Mouse (Mus musculus) MEL (cell line): ENCODE results near the gene Itpkc. TPM values are rescaled to one million over a fixed set of nuclear protein-coding genes. Genes with fewer than 3 reads are reported as not detected.

ENCODE experiments used
- DNase-seq: peaks from one replicate; pipeline ENCODE4 v3.0.0; 2011; ENCODE audit warnings: low read depth, low spot score
- H3K27ac ChIP-seq: 2 replicates; pipeline ENCODE4 v1.5.1; 2012; ENCODE audit warnings: low read depth, mild to moderate bottlenecking, control low read depth, low read length, moderate library complexity; ENCODE audit not compliant: control insufficient read depth
- H3K27me3 ChIP-seq, 2 experiments: fragments of 150-350 bp in 1 of 2; sonication (generic) in 1 of 2; 2 replicates each; pipeline ENCODE4 v1.6.1; 2012; ENCODE audit warnings: low read length in 2 of 2, mild to moderate bottlenecking in 2 of 2, improper control_type of control experiment in 1 of 2, moderate library complexity in 1 of 2; ENCODE audit not compliant: insufficient read depth in 2 of 2, control insufficient read depth in 1 of 2
- H3K36me3 ChIP-seq, 2 experiments: 2 replicates each; pipeline ENCODE4 v1.6.1; 2012 to 2014; ENCODE audit warnings: low read length in 2 of 2, improper control_type of control experiment in 1 of 2, inconsistent platforms in 1 of 2, mild to moderate bottlenecking in 1 of 2; ENCODE audit not compliant: insufficient read depth in 2 of 2, control insufficient read depth in 1 of 2
- H3K4me1 ChIP-seq, 2 experiments: fragments of 150-350 bp in 1 of 2; sonication (generic) in 1 of 2; 2 replicates each; pipeline ENCODE4 v1.6.1; 2012; ENCODE audit warnings: low read length in 2 of 2, improper control_type of control experiment in 1 of 2, mild to moderate bottlenecking in 1 of 2; ENCODE audit not compliant: insufficient read depth in 2 of 2, control insufficient read depth in 1 of 2
- H3K4me3 ChIP-seq, 2 experiments: fragments of 150-350 bp in 1 of 2; sonication (generic) in 1 of 2; 2 replicates each; pipeline ENCODE4 v1.5.1; 2012; ENCODE audit warnings: low read depth in 2 of 2, low read length in 2 of 2, mild to moderate bottlenecking in 2 of 2, moderate library complexity in 2 of 2, control low read depth in 1 of 2, improper control_type of control experiment in 1 of 2; ENCODE audit not compliant: control insufficient read depth in 1 of 2, insufficient read depth in 1 of 2
- H3K79me2 ChIP-seq: 2 replicates; pipeline ENCODE4 v1.6.1; 2012; ENCODE audit warnings: mild to moderate bottlenecking, low read length, moderate library complexity; ENCODE audit not compliant: control insufficient read depth, poor library complexity, insufficient read depth
- H3K9ac ChIP-seq: 2 replicates; pipeline ENCODE4 v1.6.1; 2012; ENCODE audit warnings: low read depth, mild to moderate bottlenecking, control low read depth, low read length, moderate library complexity; ENCODE audit not compliant: control insufficient read depth, poor library complexity, severe bottlenecking
- H3K9me3 ChIP-seq: fragments of 150-350 bp; sonication (generic); replicated peaks from 2 replicates; pipeline ENCODE4 v1.6.1; 2012; ENCODE audit warnings: mild to moderate bottlenecking, low read length, improper control_type of control experiment, moderate library complexity; ENCODE audit not compliant: insufficient read depth
- CHD1 ChIP-seq: IDR thresholded peaks from 2 replicates; pipeline ENCODE4 v1.6.1; 2012; ENCODE audit warnings: low read depth, mild to moderate bottlenecking, inconsistent platforms, low read length, improper control_type of control experiment
- CHD2 ChIP-seq: IDR thresholded peaks from 2 replicates; pipeline ENCODE4 v1.6.1; 2011; ENCODE audit warnings: low read length, improper control_type of control experiment
- CTCF ChIP-seq, 3 experiments: IDR thresholded peaks in 2 of 3; conservative IDR thresholded peaks in 1 of 3; 2 replicates each; pipeline ENCODE4 v1.5.1; 2011 to 2012; ENCODE audit warnings: low read length in 3 of 3, low read depth in 2 of 3, mild to moderate bottlenecking in 2 of 3, improper control_type of control experiment in 1 of 3, inconsistent platforms in 1 of 3, mixed read lengths in 1 of 3, moderate library complexity in 1 of 3; ENCODE audit not compliant: control insufficient read depth in 1 of 3, insufficient read depth in 1 of 3, poor library complexity in 1 of 3, severe bottlenecking in 1 of 3
- E2F4 ChIP-seq: IDR thresholded peaks from 2 replicates; pipeline ENCODE4 v1.6.1; 2011; ENCODE audit warnings: low read depth, low read length, improper control_type of control experiment, borderline replicate concordance
- ELF1 ChIP-seq: IDR thresholded peaks from 2 replicates; pipeline ENCODE4 v1.6.1; 2014; ENCODE audit warnings: low read depth, mild to moderate bottlenecking, inconsistent platforms, low read length, improper control_type of control experiment, moderate library complexity
- ETS1 ChIP-seq: IDR thresholded peaks from 2 replicates; pipeline ENCODE4 v1.6.1; 2012; ENCODE audit warnings: low read depth, mild to moderate bottlenecking, inconsistent platforms, low read length, improper control_type of control experiment, moderate library complexity
- GATA1 ChIP-seq: IDR thresholded peaks from 2 replicates; pipeline ENCODE4 v1.6.1; 2011; ENCODE audit warnings: low read depth, low read length, improper control_type of control experiment
- HCFC1 ChIP-seq: IDR thresholded peaks from 2 replicates; pipeline ENCODE4 v1.6.1; 2012; ENCODE audit warnings: low read depth, mild to moderate bottlenecking, inconsistent platforms, low read length, improper control_type of control experiment, moderate library complexity
- JUND ChIP-seq: IDR thresholded peaks from 2 replicates; pipeline ENCODE4 v1.6.1; 2011; ENCODE audit warnings: low read depth, mild to moderate bottlenecking, improper control_type of control experiment, low read length
- MAFK ChIP-seq: IDR thresholded peaks from 2 replicates; pipeline ENCODE4 v1.6.1; 2011; ENCODE audit warnings: low read depth, mild to moderate bottlenecking, low read length, improper control_type of control experiment, borderline replicate concordance
- MAZ ChIP-seq: IDR thresholded peaks from 2 replicates; pipeline ENCODE4 v1.6.1; 2012; ENCODE audit warnings: low read depth, mild to moderate bottlenecking, inconsistent platforms, low read length, improper control_type of control experiment
- MXI1 ChIP-seq: IDR thresholded peaks from 2 replicates; pipeline ENCODE4 v1.6.1; 2011; ENCODE audit warnings: mild to moderate bottlenecking, low read depth, low read length, improper control_type of control experiment
- NELFE ChIP-seq: IDR thresholded peaks from 2 replicates; pipeline ENCODE4 v1.6.1; 2011; ENCODE audit warnings: low read depth, low read length, improper control_type of control experiment
- POLR2A ChIP-seq, 2 experiments: IDR thresholded peaks; 2 replicates each; pipeline ENCODE4 v1.6.1; 2011 to 2012; ENCODE audit warnings: low read length in 2 of 2, mild to moderate bottlenecking in 2 of 2, control low read depth in 1 of 2, improper control_type of control experiment in 1 of 2, low read depth in 1 of 2, moderate library complexity in 1 of 2; ENCODE audit not compliant: control insufficient read depth in 1 of 2, insufficient read depth in 1 of 2, poor library complexity in 1 of 2
- POLR2AphosphoS2 ChIP-seq: IDR thresholded peaks from 2 replicates; pipeline ENCODE4 v1.6.1; 2011; ENCODE audit warnings: low read length, improper control_type of control experiment
- POLR2AphosphoS5 ChIP-seq: IDR thresholded peaks from 2 replicates; pipeline ENCODE4 v1.6.1; 2012; ENCODE audit warnings: low read depth, borderline replicate concordance, mild to moderate bottlenecking, inconsistent platforms, low read length, moderate library complexity, mixed read lengths
- RAD21 ChIP-seq: IDR thresholded peaks from 2 replicates; pipeline ENCODE4 v1.6.1; 2011; ENCODE audit warnings: mild to moderate bottlenecking, low read depth, low read length, improper control_type of control experiment
- TAL1 ChIP-seq: IDR thresholded peaks from 2 replicates; pipeline ENCODE4 v1.6.1; 2012; ENCODE audit warnings: mild to moderate bottlenecking, inconsistent platforms, low read length, moderate library complexity, mixed read lengths
- TBP ChIP-seq: IDR thresholded peaks from 2 replicates; pipeline ENCODE4 v1.8.0; 2011; ENCODE audit warnings: low read depth, low read length, improper control_type of control experiment
- UBTF ChIP-seq: IDR thresholded peaks from 2 replicates; pipeline ENCODE4 v1.6.1; 2012; ENCODE audit warnings: low read depth, mild to moderate bottlenecking, inconsistent platforms, low read length, improper control_type of control experiment, moderate library complexity, borderline replicate concordance; ENCODE audit not compliant: insufficient read depth
- USF1 ChIP-seq: IDR thresholded peaks from 2 replicates; pipeline ENCODE4 v1.6.1; 2014; ENCODE audit warnings: low read depth, mild to moderate bottlenecking, inconsistent platforms, low read length, improper control_type of control experiment, moderate library complexity
- USF2 ChIP-seq, 2 experiments: IDR thresholded peaks; 2 replicates each; pipeline ENCODE4 v1.6.1; 2011 to 2012; ENCODE audit warnings: improper control_type of control experiment in 2 of 2, low read length in 2 of 2, borderline replicate concordance in 1 of 2, inconsistent platforms in 1 of 2, low read depth in 1 of 2, mild to moderate bottlenecking in 1 of 2; ENCODE audit not compliant: insufficient read depth in 1 of 2
- ZC3H11A ChIP-seq: IDR thresholded peaks from 2 replicates; pipeline ENCODE4 v1.6.1; 2012; ENCODE audit warnings: low read depth, mild to moderate bottlenecking, inconsistent platforms, low read length, improper control_type of control experiment
- ZMIZ1 ChIP-seq: IDR thresholded peaks from 2 replicates; pipeline ENCODE4 v1.6.1; 2012; ENCODE audit warnings: low read depth, mild to moderate bottlenecking, inconsistent platforms, low read length, improper control_type of control experiment, moderate library complexity
- polyA plus RNA-seq, 2 experiments: library from polyadenylated mRNA; stranded (reverse) in 1 of 2; unstranded in 1 of 2; fragments of >175 nt in 1 of 2; fragments of >200 nt in 1 of 2; gene quantifications; 2 replicates each; pipeline versions ENCODE4 v1.2.1 to v1.2.4; 2012; ENCODE audit warnings: low replicate concordance in 2 of 2, low read depth in 1 of 2; ENCODE audit not compliant: insufficient read length in 2 of 2, insufficient read depth in 1 of 2, missing spikeins in 1 of 2
- total RNA-seq: library from RNA; depleted of rRNA; stranded (reverse); fragments of 300-350 nt; gene quantifications from 2 replicates; pipeline ENCODE4 v1.2.3, GENCODE M21; 2012

Gene Itpkc
- total and polyA plus RNA-seq, 3 experiments, result 6.3 to 6.8 TPM; not detected in 1

DNA sequence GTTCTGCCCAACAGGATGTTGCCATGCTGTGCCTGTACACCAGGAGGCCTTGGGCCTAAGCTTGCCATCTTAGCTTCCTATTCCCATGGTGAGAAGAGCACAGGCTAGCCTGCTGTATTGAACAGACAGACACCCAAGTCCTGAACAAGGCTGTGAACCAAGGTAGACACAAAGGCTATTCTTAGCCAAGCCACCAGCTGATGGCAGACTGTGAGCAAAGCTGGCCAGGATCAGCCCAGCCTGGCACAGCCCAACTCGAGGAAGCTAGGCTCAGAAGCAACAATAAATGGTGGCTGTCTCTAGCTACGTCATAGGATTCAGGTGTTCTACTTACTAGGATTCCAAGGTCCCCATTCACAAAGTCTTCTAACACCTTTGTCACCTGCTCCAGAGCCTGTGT is 15.8 kb downstream of the Itpkc start:
- no peak overlapping the region for H3K27ac ChIP-seq
- H3K9ac ChIP-seq, result no peak overlapping the region
- no peaks in the 10 kb centered on the region; a peak in 1 of 4 replicates for H3K36me3 ChIP-seq
- H3K4me1 ChIP-seq, result no peaks in the 10 kb centered on the region
- DNase-seq, result no peak
- H3K4me3 ChIP-seq, result no peak overlapping the region
- TF ChIP-seq TAL1 (no peak), POLR2AphosphoS5 (no peak), MAFK (no peak), ZC3H11A (no peak), CHD2 (no peak), JUND (no peak), CTCF (IDR thresholded peaks at IDR 0.05 in 2 of 3, conservative IDR thresholded peaks at IDR 0.05 in 1 of 3; ENCODE audit: control insufficient read depth in 1 of 3, insufficient read depth in 1 of 3, low read depth in 2 of 3, low read length in 3 of 3, poor library complexity in 1 of 3, severe bottlenecking in 1 of 3) (no peak), POLR2A (IDR thresholded peaks at IDR 0.05; ENCODE audit: control insufficient read depth in 1 of 2, insufficient read depth in 1 of 2, low read depth in 1 of 2, low read length in 2 of 2, poor library complexity in 1 of 2) (no peak), TBP (no peak), ZMIZ1 (no peak), USF2 (IDR thresholded peaks at IDR 0.05; ENCODE audit: borderline replicate concordance in 1 of 2, insufficient read depth in 1 of 2, low read depth in 1 of 2, low read length in 2 of 2) (no peak), NELFE (no peak), POLR2AphosphoS2 (no peak), ETS1 (no peak), GATA1 (no peak), CHD1 (no peak), HCFC1 (no peak), MAZ (no peak), E2F4 (no peak)
- H3K9me3 ChIP-seq, result no peaks in the 10 kb centered on the region
- no peaks in the 10 kb centered on the region for H3K27me3 ChIP-seq
- H3K79me2 ChIP-seq, result no peaks in the 10 kb centered on the region

DNA sequence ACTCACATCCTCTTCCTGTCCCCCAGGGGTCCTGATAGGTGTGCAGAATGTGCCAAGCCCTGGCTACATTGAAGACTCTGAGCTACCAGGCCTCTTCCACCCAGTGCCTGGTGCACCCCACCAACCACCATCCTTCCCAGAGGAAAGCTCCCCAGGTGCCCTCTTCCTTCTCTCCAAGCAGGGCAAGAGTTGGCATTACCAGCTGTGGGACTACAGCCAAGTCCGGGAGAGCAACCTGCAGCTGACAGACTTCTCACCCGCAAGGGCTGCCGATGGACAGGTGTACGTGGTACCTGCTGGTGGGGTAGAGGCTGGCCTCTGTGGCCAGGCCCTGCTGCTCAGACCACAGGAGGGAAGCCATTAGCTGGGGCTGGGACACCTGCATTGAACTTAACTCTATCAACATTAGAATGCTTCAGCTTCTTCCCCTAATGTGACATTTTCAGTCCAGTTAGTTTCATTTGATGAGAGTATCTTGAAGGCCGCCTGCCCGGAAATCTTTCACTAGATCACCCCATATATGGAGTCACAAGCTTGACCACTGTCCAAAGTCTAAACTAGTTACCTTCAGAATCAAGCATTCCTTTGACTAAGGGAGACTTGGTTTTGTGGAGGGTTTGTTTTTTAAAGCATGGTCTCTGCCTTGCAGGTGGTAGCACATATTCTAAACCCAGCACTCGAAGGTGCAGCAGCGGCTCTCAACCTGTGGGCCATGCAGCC is 24.6 kb downstream of the Itpkc start:
- Histone ChIP-seq H3K9me3 (no peaks in the 10 kb centered on the region), H3K4me3 (no peak overlapping the region)
- TF ChIP-seq CTCF (IDR thresholded peaks at IDR 0.05 in 2 of 3, conservative IDR thresholded peaks at IDR 0.05 in 1 of 3; ENCODE audit: control insufficient read depth in 1 of 3, insufficient read depth in 1 of 3, low read depth in 2 of 3, low read length in 3 of 3, poor library complexity in 1 of 3, severe bottlenecking in 1 of 3) (no peak), ZC3H11A (no peak), ELF1 (no peak), MXI1 (no peak), POLR2A (IDR thresholded peaks at IDR 0.05; ENCODE audit: control insufficient read depth in 1 of 2, insufficient read depth in 1 of 2, low read depth in 1 of 2, low read length in 2 of 2, poor library complexity in 1 of 2) (no peak), RAD21 (no peak), MAZ (no peak), NELFE (no peak), CHD1 (no peak), USF1 (no peak), TBP (no peak), POLR2AphosphoS2 (no peak), UBTF (no peak)
- TF ChIP-seq, all 39 proteins: peak for 0
- Histone ChIP-seq H3K4me1 (no peaks in the 10 kb centered on the region; a peak in 1 of 4 replicates), H3K27ac (no peak overlapping the region), H3K36me3 (no peaks in the 10 kb centered on the region), H3K9ac (no peak overlapping the region), H3K27me3 (no peaks in the 10 kb centered on the region), H3K79me2 (no peaks in the 10 kb centered on the region)
- no peak for DNase-seq
